Mouse (Mus musculus): ENCODE results near the gene Rbp2. TPM values are rescaled to one million over a fixed set of nuclear protein-coding genes. Genes with fewer than 3 reads are reported as not detected.

Rbp2 gene
- polyA plus RNA-seq, 1 experiment from 2014 or later, result 2.5 TPM

DNA sequence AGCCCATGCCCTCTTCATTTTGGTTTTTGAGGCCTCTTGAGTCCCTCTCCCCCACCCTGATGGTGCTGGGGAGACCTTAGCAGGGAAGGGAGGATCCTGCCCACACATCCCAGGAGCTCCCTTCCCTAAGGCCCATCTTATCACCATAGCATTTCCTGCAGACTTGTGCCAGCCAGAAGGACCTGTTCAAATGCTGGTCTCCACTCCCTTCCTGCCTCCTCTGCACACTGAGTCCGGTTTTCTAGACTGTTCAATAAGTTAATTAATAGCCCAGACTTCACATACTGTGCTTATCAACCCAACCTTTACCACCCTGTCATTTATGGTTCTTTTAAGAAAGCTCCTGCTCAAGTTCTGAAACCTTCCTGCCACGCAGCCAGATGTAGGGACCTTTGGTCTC, 19.2 kb upstream of the Rbp2 start:
- TF ChIP-seq CTCF (IDR thresholded peaks at IDR 0.05) (no peak), EP300 (IDR thresholded peaks at IDR 0.05) (no peak)
- Histone ChIP-seq H3K4me1 (ENCODE audit: insufficient read depth, low read depth, low read length) (no peaks in the 10 kb centered on the region), H3K4me2 (replicated peaks; ENCODE audit: low read depth, low read length) (no peak overlapping the region), H3K36me3 (ENCODE audit: insufficient read depth, low read length) (no peaks in the 10 kb centered on the region), H3K9me3 (ENCODE audit: low read length) (no peaks in the 10 kb centered on the region), H3K4me3 (ENCODE audit: low read depth, low read length) (no peak overlapping the region), H3K27me3 (replicated peaks; ENCODE audit: insufficient read depth, low read length) (no peaks in the 10 kb centered on the region), H3K9ac (replicated peaks; ENCODE audit: low read depth) (no peak overlapping the region), H3K27ac (ENCODE audit: low read length) (no peak overlapping the region)
- WGBS, result 41% methylated on average over 2 of the region's 2 CpGs
- no peak for ATAC-seq
- DNase-seq (ENCODE audit: low spot score), result no peak

DNA sequence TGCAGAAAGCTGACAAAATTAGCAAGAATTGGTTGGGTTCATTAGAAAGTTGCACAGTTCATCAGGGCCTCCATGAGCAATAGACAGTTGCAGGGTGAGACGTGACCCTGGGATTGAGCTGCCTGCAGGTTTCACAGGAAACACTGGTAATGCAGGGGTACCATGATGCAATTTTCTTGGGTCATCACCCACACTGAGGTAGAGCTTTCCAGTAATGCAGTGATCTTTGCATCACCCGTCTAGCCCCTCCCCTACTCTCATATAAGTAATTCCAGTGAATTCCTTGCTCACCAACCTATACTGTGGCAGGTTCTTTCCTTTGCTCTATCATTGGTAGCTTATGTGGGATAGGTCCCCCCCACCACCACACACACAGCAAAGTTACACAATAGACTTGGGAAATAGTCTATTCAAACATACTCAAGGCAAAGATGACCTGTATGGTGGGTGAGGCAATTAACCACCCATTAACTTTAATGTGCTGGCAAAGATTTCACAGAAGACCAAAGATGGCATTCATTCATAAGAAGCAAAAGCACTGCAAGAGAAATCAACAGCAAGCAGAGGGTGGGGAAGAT, 5.7 kb upstream of the Rbp2 start:
- H3K4me2 ChIP-seq (replicated peaks; ENCODE audit: low read depth, low read length), result no peak overlapping the region
- DNase-seq (ENCODE audit: low spot score), result no peak
- H3K27me3 ChIP-seq (replicated peaks; ENCODE audit: insufficient read depth, low read length), result no peaks in the 10 kb centered on the region
- peak; percentile 19; the same call in 1 of the 2 replicates for ATAC-seq
- no peak overlapping the region for H3K9ac ChIP-seq (replicated peaks; ENCODE audit: low read depth)
- no peak overlapping the region for H3K4me3 ChIP-seq (ENCODE audit: low read depth, low read length)
- no peak overlapping the region for H3K27ac ChIP-seq (ENCODE audit: low read length)
- 77% methylated on average over 2 of the region's 2 CpGs for WGBS
- no peaks in the 10 kb centered on the region for H3K36me3 ChIP-seq (ENCODE audit: insufficient read depth, low read length)
- TF ChIP-seq CTCF (IDR thresholded peaks at IDR 0.05), result no peak
- no peaks in the 10 kb centered on the region for H3K9me3 ChIP-seq (ENCODE audit: low read length)
- no peaks in the 10 kb centered on the region for H3K4me1 ChIP-seq (ENCODE audit: insufficient read depth, low read depth, low read length)

DNA sequence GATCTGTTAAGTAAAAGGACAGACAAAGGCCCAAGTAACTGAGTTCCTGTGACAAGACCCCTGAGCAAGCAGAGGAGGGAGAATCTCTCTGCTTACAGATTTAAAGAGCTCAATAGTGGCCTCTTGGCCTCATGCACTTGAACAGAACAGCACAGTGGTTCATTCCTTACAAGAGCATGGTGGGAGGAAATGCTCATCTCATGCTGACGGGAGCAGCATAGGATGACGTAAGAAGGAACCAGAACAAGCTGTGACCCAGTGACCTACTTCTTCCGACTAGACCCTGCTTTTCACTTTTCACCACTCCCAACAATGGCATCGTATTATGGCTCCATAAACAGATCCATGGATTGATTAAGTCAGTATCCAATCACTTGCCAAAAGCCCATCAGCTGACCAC, 3.7 kb upstream of the Rbp2 start:
- no peaks in the 10 kb centered on the region for H3K36me3 ChIP-seq (ENCODE audit: insufficient read depth, low read length)
- 55% methylated on average over 4 of the region's 4 CpGs for WGBS
- H3K9ac ChIP-seq (replicated peaks; ENCODE audit: low read depth), result no peak overlapping the region
- no peak overlapping the region for H3K4me2 ChIP-seq (replicated peaks; ENCODE audit: low read depth, low read length)
- no peaks in the 10 kb centered on the region for H3K4me1 ChIP-seq (ENCODE audit: insufficient read depth, low read depth, low read length)
- H3K27ac ChIP-seq (ENCODE audit: low read length), result no peak overlapping the region
- H3K9me3 ChIP-seq (ENCODE audit: low read length), result no peaks in the 10 kb centered on the region
- H3K4me3 ChIP-seq (ENCODE audit: low read depth, low read length), result no peak overlapping the region
- no peaks in the 10 kb centered on the region for H3K27me3 ChIP-seq (replicated peaks; ENCODE audit: insufficient read depth, low read length)
- no peak for TF ChIP-seq EP300 (IDR thresholded peaks at IDR 0.05)
- TF ChIP-seq CTCF (IDR thresholded peaks at IDR 0.05), result no peak
- ATAC-seq (no peak), DNase-seq (ENCODE audit: low spot score) (no peak)

DNA sequence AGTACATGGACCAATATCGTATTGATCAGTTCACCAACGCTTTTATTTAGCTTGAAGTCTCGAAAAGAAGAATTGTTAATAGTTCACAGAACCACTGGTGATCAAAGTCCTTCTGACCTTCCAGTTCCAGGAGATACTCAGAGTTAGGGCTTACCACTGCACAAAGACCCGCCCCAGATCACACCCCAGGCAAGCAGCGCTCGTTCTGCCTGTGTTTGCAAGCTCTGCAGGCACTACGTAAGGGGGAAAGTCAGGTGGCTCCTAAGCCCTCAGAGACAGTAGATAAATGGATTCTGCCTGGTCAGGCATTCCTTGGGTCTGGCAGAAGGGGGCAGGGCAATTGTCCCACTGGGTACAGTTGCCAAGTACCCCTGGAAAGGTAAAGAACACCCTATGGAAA, 895 bp upstream of the Rbp2 start:
- H3K4me1 ChIP-seq (ENCODE audit: insufficient read depth, low read depth, low read length), result no peaks in the 10 kb centered on the region; the same call in 1 of the 2 replicates
- H3K9me3 ChIP-seq (ENCODE audit: low read length), result no peaks in the 10 kb centered on the region
- H3K36me3 ChIP-seq (ENCODE audit: insufficient read depth, low read length), result no peaks in the 10 kb centered on the region
- no peak overlapping the region for H3K4me3 ChIP-seq (ENCODE audit: low read depth, low read length)
- H3K4me2 ChIP-seq (replicated peaks; ENCODE audit: low read depth, low read length), result no peak overlapping the region
- no peak for TF ChIP-seq EP300 (IDR thresholded peaks at IDR 0.05)
- no peak for TF ChIP-seq CTCF (IDR thresholded peaks at IDR 0.05)
- no peaks in the 10 kb centered on the region for H3K27me3 ChIP-seq (replicated peaks; ENCODE audit: insufficient read depth, low read length)
- H3K9ac ChIP-seq (replicated peaks; ENCODE audit: low read depth), result no peak overlapping the region
- no peak for DNase-seq (ENCODE audit: low spot score)
- WGBS, result 76% methylated on average over 7 of the region's 7 CpGs
- no peak overlapping the region for H3K27ac ChIP-seq (ENCODE audit: low read length)
- no peak for ATAC-seq

DNA sequence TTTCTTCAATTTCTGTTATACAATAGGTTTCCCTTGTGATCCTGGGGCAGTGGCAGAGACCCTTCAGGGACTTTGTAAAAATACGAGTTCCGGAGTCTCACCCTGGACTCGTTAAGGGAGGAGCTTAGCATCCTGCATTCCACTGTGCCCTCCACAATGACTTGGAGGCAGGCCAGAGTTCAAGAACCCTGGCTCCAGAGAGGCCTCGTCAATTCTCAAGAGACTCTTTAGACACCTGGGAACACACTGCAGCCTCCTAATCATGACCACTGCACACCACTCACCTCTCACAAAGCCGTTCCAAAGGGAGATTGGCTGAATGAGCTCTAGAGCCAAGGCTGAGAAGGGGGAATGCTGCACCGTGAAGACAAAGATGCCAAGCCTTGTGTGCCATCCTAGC, 1.4 kb downstream of the Rbp2 start:
- Histone ChIP-seq H3K9ac (replicated peaks; ENCODE audit: low read depth) (no peak overlapping the region), H3K4me2 (replicated peaks; ENCODE audit: low read depth, low read length) (no peak overlapping the region), H3K36me3 (ENCODE audit: insufficient read depth, low read length) (no peaks in the 10 kb centered on the region), H3K27me3 (replicated peaks; ENCODE audit: insufficient read depth, low read length) (no peaks in the 10 kb centered on the region), H3K4me3 (ENCODE audit: low read depth, low read length) (no peak overlapping the region), H3K4me1 (ENCODE audit: insufficient read depth, low read depth, low read length) (no peaks in the 10 kb centered on the region; the same call in 1 of the 2 replicates), H3K9me3 (ENCODE audit: low read length) (no peaks in the 10 kb centered on the region), H3K27ac (ENCODE audit: low read length) (no peak overlapping the region)
- 37% methylated on average over 6 of the region's 6 CpGs for WGBS
- no peak for TF ChIP-seq CTCF (IDR thresholded peaks at IDR 0.05)
- peak; percentile 75 for TF ChIP-seq EP300 (IDR thresholded peaks at IDR 0.05)
- ATAC-seq (peak; percentile 93), DNase-seq (ENCODE audit: low spot score) (peak; percentile 84)

DNA sequence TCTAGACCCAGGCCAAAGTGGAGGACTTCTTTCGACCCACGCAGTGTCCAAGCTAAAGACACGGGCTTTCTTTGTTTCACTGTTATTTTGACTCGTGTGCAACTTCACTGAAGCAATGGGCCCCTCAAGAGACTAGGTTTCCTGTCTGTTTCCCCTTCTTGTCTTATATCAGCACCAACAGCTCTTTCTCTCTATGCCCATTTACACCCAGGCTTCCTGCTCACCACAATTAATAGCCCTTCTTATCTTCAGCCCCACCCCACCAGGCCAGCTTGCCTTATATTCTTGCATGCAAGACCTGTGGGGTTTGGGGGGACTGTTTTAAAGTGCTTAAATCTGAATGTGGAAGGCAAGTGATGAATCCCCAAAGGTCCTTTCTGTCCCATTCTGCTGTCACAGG, 3.6 kb downstream of the Rbp2 start:
- no peak for TF ChIP-seq CTCF (IDR thresholded peaks at IDR 0.05)
- no peak for TF ChIP-seq EP300 (IDR thresholded peaks at IDR 0.05)
- Histone ChIP-seq H3K9me3 (ENCODE audit: low read length) (no peaks in the 10 kb centered on the region), H3K4me1 (ENCODE audit: insufficient read depth, low read depth, low read length) (no peaks in the 10 kb centered on the region; the same call in 1 of the 2 replicates), H3K9ac (replicated peaks; ENCODE audit: low read depth) (no peak overlapping the region), H3K27me3 (replicated peaks; ENCODE audit: insufficient read depth, low read length) (no peaks in the 10 kb centered on the region), H3K4me3 (ENCODE audit: low read depth, low read length) (no peak overlapping the region), H3K27ac (ENCODE audit: low read length) (no peak overlapping the region), H3K36me3 (ENCODE audit: insufficient read depth, low read length) (no peaks in the 10 kb centered on the region), H3K4me2 (replicated peaks; ENCODE audit: low read depth, low read length) (no peak overlapping the region)
- 51% methylated on average over 4 of the region's 4 CpGs for WGBS
- no peak for DNase-seq (ENCODE audit: low spot score)
- no peak for ATAC-seq

DNA sequence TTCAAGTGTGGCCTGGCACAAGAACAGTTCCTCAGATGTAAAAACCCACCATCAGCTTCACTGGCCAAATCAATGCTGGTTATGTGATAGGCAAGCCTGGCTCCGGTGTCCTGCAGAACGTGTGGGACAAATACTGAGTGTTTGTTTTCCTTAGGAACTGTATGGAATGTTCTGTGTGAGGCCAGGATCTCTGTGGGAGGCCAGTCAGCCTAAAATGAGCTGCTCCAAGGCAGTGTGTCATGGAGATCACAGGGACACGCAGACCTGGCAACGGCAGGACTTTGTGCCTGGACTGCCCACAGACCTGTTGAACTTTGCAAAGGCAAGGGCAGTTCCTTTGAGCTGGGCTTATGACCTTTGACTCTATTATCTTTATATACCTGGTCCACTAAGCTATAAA, 4.2 kb downstream of the Rbp2 start:
- Histone ChIP-seq H3K27me3 (replicated peaks; ENCODE audit: insufficient read depth, low read length) (no peaks in the 10 kb centered on the region), H3K27ac (ENCODE audit: low read length) (no peak overlapping the region), H3K9me3 (ENCODE audit: low read length) (no peaks in the 10 kb centered on the region), H3K4me2 (replicated peaks; ENCODE audit: low read depth, low read length) (no peak overlapping the region), H3K9ac (replicated peaks; ENCODE audit: low read depth) (no peak overlapping the region), H3K4me1 (ENCODE audit: insufficient read depth, low read depth, low read length) (no peaks in the 10 kb centered on the region; the same call in 1 of the 2 replicates), H3K4me3 (ENCODE audit: low read depth, low read length) (no peak overlapping the region), H3K36me3 (ENCODE audit: insufficient read depth, low read length) (no peaks in the 10 kb centered on the region)
- ATAC-seq (peak; percentile 59), DNase-seq (ENCODE audit: low spot score) (peak; percentile 68)
- WGBS, result 15% methylated on average over 4 of the region's 4 CpGs
- TF ChIP-seq EP300 (IDR thresholded peaks at IDR 0.05) (no peak), CTCF (IDR thresholded peaks at IDR 0.05) (no peak)
